Mouse (Mus musculus) spleen, adult 12 weeks (tissue): ENCODE measurements around the gene Fam81b.

Experiments
- DNase-seq: peaks from one replicate; pipeline ENCODE4 v3.0.0; 2022; ENCODE audit warnings: low spot score

The Fam81b gene

GRCm38 (mm10) chr13:76194937-76195336 lies 109.9 kb downstream of the Fam81b start:
- no peak for DNase-seq

GRCm38 (mm10) chr13:76190273-76190672 lies 114.6 kb downstream of the Fam81b start:
- DNase-seq: no peak

GRCm38 (mm10) chr13:76189190-76189589 lies 115.7 kb downstream of the Fam81b start:
- no peak for DNase-seq

GRCm38 (mm10) chr13:76187651-76188050 lies 117.2 kb downstream of the Fam81b start:
- no peak for DNase-seq

GRCm38 (mm10) chr13:76178700-76179099 lies 126.2 kb downstream of the Fam81b start:
- DNase-seq: no peak

GRCm38 (mm10) chr13:76174297-76174696 lies 130.6 kb downstream of the Fam81b start:
- no peak for DNase-seq

- no peak for DNase-seq
Observed at GRCm38 (mm10) chr13:76160587-76160986, 144.3 kb downstream of the Fam81b start.

- DNase-seq: no peak
Observed at GRCm38 (mm10) chr13:76157508-76157907, 147.4 kb downstream of the Fam81b start.

- DNase-seq: no peak
Observed at GRCm38 (mm10) chr13:76157099-76157498, 147.8 kb downstream of the Fam81b start.
